Mouse (Mus musculus) forebrain, embryonic 12.5 days (tissue): ENCODE measurements around the gene Cdk9. TPM values are rescaled to one million over a fixed set of nuclear protein-coding genes. Genes with fewer than 3 reads are reported as not detected.
A peak's percentile ranks its signal among the peaks of the same experiment; 100 is the strongest.

Experiments
- ATAC-seq: fragments of 200-750 bp; cut with Nextera tagmentation; 2 replicates; pipeline ENCODE4 v1.8.0; 2017; ENCODE audit warnings: moderate TSS enrichment; ENCODE audit not compliant: low FRiP score
- H3K27ac ChIP-seq: fragments of 300-500 bp; sonication (generic); 2 replicates; pipeline ENCODE4 v1.5.1; 2016; ENCODE audit warnings: mild to moderate bottlenecking
- H3K27me3 ChIP-seq: fragments of 300-500 bp; sonication (generic); 2 replicates; pipeline ENCODE4 v1.6.1; 2016; ENCODE audit warnings: mild to moderate bottlenecking
- H3K36me3 ChIP-seq: fragments of 300-500 bp; sonication (generic); replicated peaks from 2 replicates; pipeline ENCODE4 v1.6.1; 2016; ENCODE audit warnings: mild to moderate bottlenecking
- H3K4me1 ChIP-seq: fragments of 300-500 bp; sonication (generic); 2 replicates; pipeline ENCODE4 v1.6.1; 2016
- H3K4me2 ChIP-seq: fragments of 300-500 bp; sonication (generic); 2 replicates; pipeline ENCODE4 v1.6.1; 2016; ENCODE audit warnings: mild to moderate bottlenecking, moderate library complexity
- H3K4me3 ChIP-seq: fragments of 300-500 bp; sonication (generic); replicated peaks from 2 replicates; pipeline ENCODE4 v1.5.1; 2016; ENCODE audit warnings: mild to moderate bottlenecking
- H3K9ac ChIP-seq: fragments of 300-500 bp; sonication (generic); 2 replicates; pipeline ENCODE4 v1.6.1; 2016; ENCODE audit warnings: mild to moderate bottlenecking
- H3K9me3 ChIP-seq: fragments of 300-500 bp; sonication (generic); 2 replicates; pipeline ENCODE4 v1.6.1; 2016
- whole genome bisulfite sequencing: fragments of 180-500 bp; shearing (Covaris S2); methylation state at CpG from one replicate; pipeline ENCODE4 v1.1.7; 2016; 5-methylcytosine and 5-hydroxymethylcytosine counted together
- polyA plus RNA-seq: library from polyadenylated mRNA; unstranded; fragments of >200 nt; fragmentation: Nextera tagmentation; extraction: Ambion mirVana; gene quantifications from 2 replicates; pipeline ENCODE4 v1.2.1, GENCODE M21; 2016

Gene Cdk9
- polyA plus RNA-seq, 1 experiment from 2014 or later, result 110 TPM

DNA sequence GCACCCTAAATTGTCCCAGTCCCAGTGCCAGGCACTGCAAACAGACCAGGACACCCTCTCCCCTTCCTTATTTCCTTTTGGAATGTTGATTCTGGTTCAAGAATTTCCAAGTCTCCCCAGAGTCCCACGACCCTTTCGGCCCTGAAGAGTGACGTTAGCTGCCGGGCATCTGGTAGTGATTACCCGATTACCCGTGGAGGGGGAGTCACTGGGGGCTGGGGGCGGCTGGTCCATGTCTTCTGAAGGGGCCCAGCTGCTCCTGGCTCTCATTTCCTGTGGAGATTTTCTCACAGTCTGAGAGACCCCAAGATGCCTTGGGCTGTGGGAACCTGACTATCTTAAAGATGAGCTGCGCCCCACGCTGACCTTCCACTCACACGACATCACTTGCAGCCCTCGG lies 18.0 kb upstream of the Cdk9 start:
- Histone ChIP-seq H3K27me3 (peaks cover 10% of the 10 kb centered on the region; the same call in 1 of the 2 replicates), H3K36me3 (no peaks in the 10 kb centered on the region), H3K27ac (0 out of 2 replicates have a peak overlapping the region, but pooled peaks have one; percentile 42), H3K9me3 (no peaks in the 10 kb centered on the region), H3K9ac (no peak overlapping the region), H3K4me3 (no peak overlapping the region), H3K4me2 (no peak overlapping the region), H3K4me1 (peaks cover 12% of the 10 kb centered on the region)
- ATAC-seq, result no peak
- WGBS, result 70% methylated on average over 11 of the region's 11 CpGs

DNA sequence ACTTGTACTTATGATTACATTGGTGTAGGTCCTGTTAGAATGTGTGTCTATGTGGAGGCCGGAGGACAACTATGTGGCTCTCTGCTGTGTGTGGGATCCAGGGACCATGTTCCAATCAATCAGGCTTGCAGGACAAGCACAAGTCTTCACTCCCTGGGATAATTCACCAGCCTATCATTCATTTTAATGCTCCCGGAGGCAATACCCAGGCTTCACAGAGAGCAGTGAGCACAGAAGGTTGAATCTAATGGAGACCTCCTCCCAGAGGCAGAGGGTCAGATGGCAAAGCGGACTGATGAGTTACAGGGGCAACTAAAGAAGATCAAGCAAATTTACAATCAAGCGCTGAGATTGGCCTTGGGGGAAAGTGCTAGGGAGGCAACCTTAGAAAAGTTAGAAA lies 16.7 kb upstream of the Cdk9 start:
- H3K27ac ChIP-seq, result no peak overlapping the region
- WGBS, result 78% methylated on average over 4 of the region's 4 CpGs
- H3K27me3 ChIP-seq, result peaks cover 10% of the 10 kb centered on the region; the same call in 1 of the 2 replicates
- no peak overlapping the region for H3K4me2 ChIP-seq
- H3K9me3 ChIP-seq, result no peaks in the 10 kb centered on the region
- H3K36me3 ChIP-seq, result no peaks in the 10 kb centered on the region
- ATAC-seq, result no peak
- H3K4me1 ChIP-seq, result peaks cover 11% of the 10 kb centered on the region
- no peak overlapping the region for H3K4me3 ChIP-seq
- no peak overlapping the region for H3K9ac ChIP-seq

DNA sequence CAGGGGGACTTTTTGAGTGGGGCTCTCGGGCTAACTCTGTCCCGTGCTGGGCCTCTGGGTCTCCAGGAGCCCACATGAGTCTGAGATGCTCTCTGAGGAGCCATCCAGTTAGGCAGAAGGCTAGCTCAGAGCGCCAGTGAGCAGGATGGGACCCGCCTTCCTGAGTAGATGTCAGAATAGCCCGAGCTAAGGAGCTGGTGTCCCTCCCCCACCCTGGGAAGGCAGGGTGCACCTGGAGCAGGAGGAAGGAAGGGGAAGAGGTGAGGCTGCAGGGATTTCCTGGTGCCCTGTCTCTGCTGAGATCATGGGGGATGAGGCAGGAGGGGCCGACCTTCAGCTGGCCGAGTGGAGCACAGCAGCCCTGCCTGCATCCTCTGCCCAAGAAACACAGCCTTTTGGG lies 15.6 kb upstream of the Cdk9 start:
- peaks cover 8% of the 10 kb centered on the region for H3K4me1 ChIP-seq
- H3K27me3 ChIP-seq, result peaks cover 10% of the 10 kb centered on the region; the same call in 1 of the 2 replicates
- H3K4me2 ChIP-seq, result peak overlapping the region; percentile 50; the same call in 1 of the 2 replicates
- H3K4me3 ChIP-seq, result no peak overlapping the region
- 66% methylated on average over 7 of the region's 7 CpGs for WGBS
- H3K36me3 ChIP-seq, result no peaks in the 10 kb centered on the region
- ATAC-seq, result no peak
- peak overlapping the region; percentile 38; the same call in 1 of the 2 replicates for H3K27ac ChIP-seq
- H3K9ac ChIP-seq, result 0 out of 2 replicates have a peak overlapping the region, but pooled peaks have one; percentile 29
- H3K9me3 ChIP-seq, result no peaks in the 10 kb centered on the region

DNA sequence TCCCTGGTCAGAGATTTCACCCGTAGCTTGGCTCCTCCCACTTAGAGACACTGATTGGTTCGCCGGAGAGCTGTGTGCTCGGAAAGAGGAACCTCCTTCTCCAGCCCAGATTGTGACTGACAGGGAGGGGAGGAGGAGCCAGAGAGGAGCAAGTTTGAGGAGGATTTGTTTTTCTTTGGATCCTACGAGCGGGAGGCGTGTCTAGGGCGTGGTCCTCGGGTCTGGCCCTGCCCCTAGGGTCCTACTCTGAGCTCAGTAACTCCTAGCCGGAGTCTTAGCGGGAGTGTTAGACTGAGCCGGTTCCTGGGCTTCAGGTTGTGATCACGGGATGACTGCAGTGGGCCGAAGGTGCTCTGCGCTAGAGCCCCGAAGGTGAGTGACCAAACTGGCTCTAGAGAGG lies 14.6 kb upstream of the Cdk9 start:
- Histone ChIP-seq H3K27ac (no peak overlapping the region), H3K4me3 (peak overlapping the region; percentile 24), H3K9me3 (no peaks in the 10 kb centered on the region), H3K4me1 (peaks cover 8% of the 10 kb centered on the region), H3K4me2 (peak overlapping the region; percentile 50), H3K27me3 (peaks cover 10% of the 10 kb centered on the region; the same call in 1 of the 2 replicates), H3K9ac (0 out of 2 replicates have a peak overlapping the region, but pooled peaks have one; percentile 22), H3K36me3 (no peaks in the 10 kb centered on the region)
- under 1% methylated on average over 16 of the region's 16 CpGs for WGBS
- ATAC-seq, result peak; percentile 96

DNA sequence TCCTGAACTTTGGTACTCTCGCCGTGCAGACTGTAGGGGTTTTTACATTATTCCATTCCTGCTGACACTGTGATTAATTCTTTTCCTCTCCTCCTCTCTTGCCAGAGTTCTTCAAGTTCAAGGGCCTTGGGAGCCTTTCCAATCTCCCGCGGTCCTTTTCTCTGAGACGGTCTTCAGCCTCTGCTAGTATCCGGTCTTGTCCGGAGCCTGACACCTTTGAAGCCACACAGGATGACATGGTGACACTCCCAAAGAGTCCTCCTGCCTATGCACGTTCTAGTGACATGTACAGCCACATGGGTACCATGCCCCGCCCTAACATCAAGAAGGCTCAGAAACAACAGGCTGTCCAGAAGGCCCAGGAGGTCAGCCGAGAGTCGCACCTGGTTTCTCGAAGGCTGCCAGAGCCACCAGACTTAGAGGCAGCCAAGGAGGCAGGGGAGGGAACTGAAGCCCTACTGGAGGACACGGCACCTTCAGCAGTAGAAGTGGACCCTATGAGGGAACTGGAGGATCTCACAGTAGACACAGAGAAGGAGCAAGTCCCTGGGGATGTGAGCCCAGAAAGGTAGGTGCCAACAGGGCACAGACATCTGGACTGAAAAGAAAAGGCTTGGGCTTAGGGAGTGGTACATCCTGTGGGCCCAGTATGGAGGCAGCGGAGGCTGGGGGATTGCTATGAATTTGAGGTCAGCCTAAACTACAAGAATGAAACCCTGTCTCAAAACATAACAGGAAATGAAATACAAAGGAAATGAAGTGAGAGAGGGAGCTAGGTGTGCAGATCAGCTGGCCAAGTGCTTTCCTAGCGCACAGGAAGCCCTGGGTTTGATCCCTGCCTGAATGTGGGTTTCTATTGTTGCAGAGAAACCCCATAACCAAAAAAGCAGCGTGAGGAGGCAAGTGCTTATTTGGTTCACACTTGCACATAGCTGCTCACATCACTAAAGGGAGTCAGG lies 12.2 kb upstream of the Cdk9 start:
- peaks cover 13% of the 10 kb centered on the region for H3K4me1 ChIP-seq
- H3K9me3 ChIP-seq, result no peaks in the 10 kb centered on the region
- WGBS, result 85% methylated on average over 16 of the region's 16 CpGs
- H3K4me3 ChIP-seq, result no peak overlapping the region
- ATAC-seq, result no peak
- H3K27ac ChIP-seq, result no peak overlapping the region
- H3K36me3 ChIP-seq, result no peaks in the 10 kb centered on the region
- 0 out of 2 replicates have a peak, but pooled peaks cover 5% of the 10 kb centered on the region for H3K27me3 ChIP-seq
- no peak overlapping the region for H3K9ac ChIP-seq
- H3K4me2 ChIP-seq, result no peak overlapping the region

DNA sequence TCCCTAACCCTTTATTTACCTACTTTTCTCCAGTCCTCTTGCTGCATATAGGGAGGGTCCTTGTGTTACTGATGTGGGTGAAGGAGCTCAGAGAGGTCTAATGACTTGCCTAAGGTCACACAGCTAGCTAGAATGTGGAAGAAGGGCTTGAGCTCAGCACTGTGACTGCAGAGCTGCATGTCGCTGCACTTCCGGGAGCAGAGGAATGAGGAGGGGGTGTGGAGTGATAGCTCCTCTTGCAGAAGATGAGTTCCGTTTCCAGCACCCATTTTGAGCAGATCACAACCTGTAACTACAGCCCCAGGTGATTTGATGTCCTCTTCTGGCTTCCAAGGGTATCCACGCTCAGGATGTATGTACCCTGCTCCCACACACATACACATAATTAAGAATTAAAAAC lies 11.3 kb upstream of the Cdk9 start:
- Histone ChIP-seq H3K4me1 (peaks cover 15% of the 10 kb centered on the region), H3K9me3 (no peaks in the 10 kb centered on the region), H3K9ac (no peak overlapping the region), H3K4me2 (no peak overlapping the region), H3K36me3 (no peaks in the 10 kb centered on the region), H3K27me3 (0 out of 2 replicates have a peak, but pooled peaks cover 5% of the 10 kb centered on the region), H3K27ac (no peak overlapping the region), H3K4me3 (no peak overlapping the region)
- 75% methylated on average over 4 of the region's 4 CpGs for WGBS
- no peak for ATAC-seq

DNA sequence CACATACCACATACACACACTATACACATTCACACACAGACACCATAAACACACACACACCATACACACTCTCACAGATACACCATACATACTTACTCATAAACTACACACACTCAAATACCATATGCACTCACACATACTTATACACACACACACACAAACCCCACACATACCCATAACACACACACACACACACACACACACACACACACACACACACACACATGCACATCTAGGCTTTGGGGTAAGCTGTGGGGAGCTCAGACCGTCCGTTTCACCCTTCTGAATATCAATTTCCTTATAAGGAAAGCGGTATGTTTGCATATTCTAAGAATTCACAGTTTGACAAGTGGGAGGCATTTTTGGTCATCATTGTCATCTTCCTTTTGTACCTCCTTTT lies 9.7 kb upstream of the Cdk9 start:
- no peak overlapping the region for H3K4me3 ChIP-seq
- no peak overlapping the region for H3K9ac ChIP-seq
- H3K27ac ChIP-seq, result no peak overlapping the region
- H3K36me3 ChIP-seq, result no peaks in the 10 kb centered on the region
- no peaks in the 10 kb centered on the region for H3K9me3 ChIP-seq
- no peak for ATAC-seq
- peaks cover 21% of the 10 kb centered on the region for H3K4me1 ChIP-seq
- no peaks in the 10 kb centered on the region for H3K27me3 ChIP-seq
- H3K4me2 ChIP-seq, result no peak overlapping the region
- 77% methylated on average over 3 of the region's 3 CpGs for WGBS

DNA sequence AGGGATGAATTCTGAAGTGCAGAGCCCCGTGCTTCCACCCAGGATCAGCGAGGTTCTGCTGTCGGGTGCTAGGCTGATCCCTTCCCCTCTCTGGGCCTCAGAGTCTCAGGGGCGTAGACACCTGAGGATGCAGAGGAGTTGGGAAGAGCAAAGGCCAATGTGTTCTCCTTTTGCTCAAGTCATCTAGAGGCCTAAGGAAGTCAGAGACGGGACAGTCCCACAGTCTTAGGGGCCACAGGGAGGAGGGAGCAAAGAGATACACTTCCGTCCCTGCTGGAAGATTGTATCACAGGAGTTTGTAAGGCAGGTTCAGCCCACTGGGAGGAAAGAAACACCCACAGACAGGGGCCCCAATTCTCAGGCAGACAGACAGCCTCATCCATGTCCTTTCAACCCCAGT lies 9.2 kb upstream of the Cdk9 start:
- Histone ChIP-seq H3K4me2 (no peak overlapping the region), H3K4me1 (peaks cover 16% of the 10 kb centered on the region), H3K27ac (no peak overlapping the region), H3K9me3 (no peaks in the 10 kb centered on the region), H3K27me3 (no peaks in the 10 kb centered on the region), H3K36me3 (no peaks in the 10 kb centered on the region), H3K4me3 (no peak overlapping the region), H3K9ac (no peak overlapping the region)
- ATAC-seq, result no peak
- 56% methylated on average over 6 of the region's 6 CpGs for WGBS

DNA sequence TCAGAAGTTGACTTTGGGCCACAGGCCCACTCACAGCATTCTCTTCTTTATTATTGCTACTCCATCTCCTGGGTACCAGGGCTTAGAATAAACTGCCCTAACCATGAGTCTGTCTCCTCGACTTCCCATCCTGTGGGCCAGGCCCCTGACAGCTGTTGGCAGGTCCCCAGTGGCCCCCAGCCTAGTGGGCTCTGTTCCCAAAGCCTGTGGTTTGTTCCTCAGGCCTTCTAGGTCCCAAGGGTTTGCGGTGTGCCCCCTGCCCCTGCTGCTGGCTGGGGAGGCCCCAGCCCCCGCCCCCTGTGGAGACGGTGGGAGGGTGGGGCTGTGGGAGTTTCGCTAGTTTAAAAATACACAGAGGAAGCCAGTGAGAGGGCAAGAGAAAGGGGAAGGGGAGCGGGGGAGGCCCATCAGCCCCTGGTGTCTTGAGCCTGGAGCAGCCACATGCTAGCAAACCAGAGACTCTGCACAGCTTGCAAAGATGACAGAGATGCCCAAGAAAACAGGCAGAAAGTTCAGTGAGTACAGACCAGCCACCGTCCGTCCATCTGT lies 7.9 kb upstream of the Cdk9 start, which contains the start of gene Sh2d3c:
Sh2d3c (plus strand) TSS at position 375 of the 549 bp plus-strand sequence.
- no peak within 1 kb of the TSS for H3K9ac ChIP-seq
- no peaks in the 10 kb centered on the region for H3K27me3 ChIP-seq
- no peaks in the 10 kb centered on the region for H3K36me3 ChIP-seq
- H3K4me2 ChIP-seq, result no peak within 1 kb of the TSS
- H3K9me3 ChIP-seq, result no peaks in the 10 kb centered on the region
- H3K4me3 ChIP-seq, result no peak within 1 kb of the TSS
- no peak for ATAC-seq
- 58% methylated on average over 8 of the region's 8 CpGs for WGBS
- peaks cover 15% of the 10 kb centered on the region for H3K4me1 ChIP-seq
- H3K27ac ChIP-seq, result no peak within 1 kb of the TSS

DNA sequence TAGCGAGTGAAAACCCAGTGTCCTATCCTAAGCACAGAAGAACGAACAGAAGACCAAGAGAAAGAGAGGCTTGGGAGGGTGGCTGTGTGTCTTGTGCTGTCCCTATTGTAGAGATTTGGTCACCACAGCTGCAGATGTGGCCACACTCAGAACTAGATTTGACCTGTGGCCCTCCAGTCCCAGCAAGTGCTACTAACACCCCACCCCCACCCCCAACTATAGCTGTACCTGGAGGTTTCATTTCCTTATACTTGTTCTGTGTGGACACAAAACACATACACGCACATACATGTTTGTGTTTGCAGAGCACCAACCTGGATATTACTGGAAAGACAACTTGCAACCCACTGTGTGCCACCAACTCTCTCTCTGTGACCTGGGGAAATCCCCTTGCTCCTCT lies 7.2 kb upstream of the Cdk9 start:
- Histone ChIP-seq H3K4me3 (no peak overlapping the region), H3K27ac (no peak overlapping the region), H3K9ac (no peak overlapping the region), H3K9me3 (no peaks in the 10 kb centered on the region), H3K4me1 (peaks cover 15% of the 10 kb centered on the region), H3K36me3 (no peaks in the 10 kb centered on the region), H3K27me3 (no peaks in the 10 kb centered on the region), H3K4me2 (no peak overlapping the region)
- no peak for ATAC-seq
- WGBS, result 89% methylated on average over 3 of the region's 3 CpGs

DNA sequence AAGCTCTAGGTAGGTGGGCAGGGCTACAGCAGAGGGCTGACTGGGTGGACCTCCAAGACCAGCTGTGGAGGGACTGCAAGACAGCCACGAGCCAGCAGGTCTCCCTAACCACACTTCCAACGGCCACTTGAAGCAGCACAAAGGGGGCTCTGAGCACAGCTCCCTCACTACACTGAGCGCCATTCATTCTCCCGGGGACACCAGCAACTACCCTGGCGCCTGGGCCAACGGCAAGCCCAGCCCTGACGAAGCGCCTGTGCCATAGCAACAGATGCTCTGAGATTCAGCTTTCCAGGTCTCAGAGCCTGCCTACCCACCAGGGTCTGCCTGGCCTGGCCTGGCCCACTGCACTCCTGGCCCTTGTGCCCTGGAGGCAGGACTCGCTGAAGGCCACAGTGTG lies 5.9 kb upstream of the Cdk9 start:
- Histone ChIP-seq H3K4me1 (peaks cover 21% of the 10 kb centered on the region), H3K9ac (no peak overlapping the region), H3K4me2 (no peak overlapping the region), H3K27ac (peak overlapping the region; percentile 53; the same call in 1 of the 2 replicates), H3K9me3 (no peaks in the 10 kb centered on the region), H3K27me3 (no peaks in the 10 kb centered on the region), H3K36me3 (no peaks in the 10 kb centered on the region), H3K4me3 (no peak overlapping the region)
- 45% methylated on average over 9 of the region's 9 CpGs for WGBS
- no peak for ATAC-seq

DNA sequence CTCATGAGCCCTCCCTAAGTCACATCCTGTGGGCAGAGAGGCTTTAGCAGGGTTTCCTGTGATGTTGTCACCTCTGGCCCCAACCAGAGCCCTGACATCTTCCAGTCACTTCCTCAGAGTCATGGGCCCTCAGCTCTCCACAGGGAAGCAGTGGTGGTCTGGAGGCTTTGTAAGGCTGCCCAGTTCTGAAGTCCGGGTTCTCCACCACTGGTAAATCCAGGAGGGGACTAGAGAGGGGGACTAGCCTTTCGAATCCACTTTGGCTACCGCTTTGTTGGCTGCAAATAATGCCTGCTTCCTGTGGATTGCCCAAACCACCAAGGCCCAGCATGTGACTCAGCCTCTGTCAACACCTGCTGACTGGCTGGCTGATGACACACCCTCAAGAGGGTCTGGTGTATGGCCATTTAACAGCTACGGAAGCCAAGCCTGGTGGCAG lies 2.1 kb upstream of the Cdk9 start:
- no peak for ATAC-seq
- 77% methylated on average over 4 of the region's 4 CpGs for WGBS
- Histone ChIP-seq H3K27me3 (no peaks in the 10 kb centered on the region), H3K36me3 (peaks cover 8% of the 10 kb centered on the region), H3K9ac (no peak overlapping the region), H3K4me1 (peaks cover 30% of the 10 kb centered on the region), H3K27ac (no peak overlapping the region), H3K4me2 (no peak overlapping the region), H3K4me3 (no peak overlapping the region), H3K9me3 (no peaks in the 10 kb centered on the region)
